8 mouse cellular contexts compared by ENCODE assay signal in the genomic region with DNA sequence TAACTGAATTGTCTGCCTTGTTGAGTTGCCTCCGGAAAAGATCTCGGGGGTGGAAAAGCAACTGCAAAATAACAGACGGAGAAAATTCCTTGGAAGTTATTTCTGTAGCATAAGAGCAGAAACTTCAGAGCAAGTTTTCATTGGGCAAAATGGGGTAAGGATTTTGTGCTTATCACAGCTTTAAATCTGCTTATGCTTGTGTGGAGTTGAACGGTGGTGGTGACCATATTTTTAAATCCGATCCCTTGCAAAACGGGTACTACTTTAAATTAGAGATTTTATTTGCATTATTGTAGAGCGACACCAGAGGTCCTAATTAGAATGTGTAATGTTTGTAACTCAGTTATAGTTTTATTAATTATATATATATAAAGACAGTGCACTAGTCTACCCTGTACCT. TPM values are rescaled to one million over a fixed set of nuclear protein-coding genes. Genes with fewer than 3 reads are reported as not detected.
DNase-seq lines count a peak whose midpoint lies in the region; ATAC-seq and TF ChIP-seq lines count a peak whose summit lies in the region.

No protein-coding gene starts in this region.

- H3K27me3 ChIP-seq in heart, embryonic 16.5 days (ENCODE audit: control insufficient read depth, insufficient read depth, low read length), result no peaks in the 10 kb centered on the region
- no peaks in the 10 kb centered on the region for H3K27me3 ChIP-seq in hindbrain, embryonic 15.5 days
- no peaks in the 10 kb centered on the region for H3K27me3 ChIP-seq in midbrain, postnatal 0 days (ENCODE audit: insufficient read depth, low read length)

- peak overlapping the region; percentile 91 for H3K9ac ChIP-seq in heart, embryonic 16.5 days (ENCODE audit: low read length)
- H3K9ac ChIP-seq in hindbrain, embryonic 15.5 days, result peak overlapping the region; percentile 87
- peak overlapping the region; percentile 92; the same call in 1 of the 2 replicates for H3K9ac ChIP-seq in midbrain, postnatal 0 days (replicated peaks; ENCODE audit: low read length, poor library complexity, severe bottlenecking)

- H3K4me1 ChIP-seq in heart, embryonic 16.5 days (ENCODE audit: control insufficient read depth, insufficient read depth, low read length), result peaks cover 7% of the 10 kb centered on the region
- peaks cover 40% of the 10 kb centered on the region for H3K4me1 ChIP-seq in hindbrain, embryonic 15.5 days (replicated peaks)
- H3K4me1 ChIP-seq in midbrain, postnatal 0 days (ENCODE audit: insufficient read depth, low read length), result peaks cover 17% of the 10 kb centered on the region; the same call in 1 of the 2 replicates

- no peak for ATAC-seq in heart, embryonic 16.5 days (replicated peaks; ENCODE audit: extremely low read depth, insufficient read depth, low FRiP score)
- ATAC-seq in hindbrain, embryonic 15.5 days (ENCODE audit: low FRiP score, low read depth), result no peak
- ATAC-seq in midbrain, postnatal 0 days (ENCODE audit: low FRiP score), result no peak

- peak overlapping the region; percentile 57 for H3K4me2 ChIP-seq in heart, embryonic 16.5 days (ENCODE audit: low read depth, low read length)
- H3K4me2 ChIP-seq in hindbrain, embryonic 15.5 days, result peak overlapping the region; percentile 61
- H3K4me2 ChIP-seq in midbrain, postnatal 0 days (ENCODE audit: low read depth, low read length, poor library complexity, severe bottlenecking), result peak overlapping the region; percentile 78

- DNase-seq in heart, adult 11 months, result no peak
- peak; percentile 27 for DNase-seq in Muller cell, postnatal 12 days (ENCODE audit: inconsistent ontology term)
- no peak for DNase-seq in midbrain, postnatal 0 days (ENCODE audit: low spot score)
- no peak for DNase-seq in urinary bladder, postnatal 14 days (ENCODE audit: low spot score)
- no peak for DNase-seq in embryo, embryonic 10.5 days (ENCODE audit: low spot score)
- DNase-seq in thymus, postnatal 4 days, result no peak

- no peaks in the 10 kb centered on the region for H3K9me3 ChIP-seq in heart, embryonic 16.5 days (replicated peaks; ENCODE audit: control insufficient read depth, low read length)
- no peaks in the 10 kb centered on the region for H3K9me3 ChIP-seq in hindbrain, embryonic 15.5 days
- no peaks in the 10 kb centered on the region for H3K9me3 ChIP-seq in midbrain, postnatal 0 days (ENCODE audit: low read length)

- WGBS in heart, embryonic 16.5 days, result 3% methylated on average over 7 of the region's 7 CpGs
- 5% methylated on average over 7 of the region's 7 CpGs for WGBS in hindbrain, embryonic 15.5 days
- WGBS in midbrain, postnatal 0 days, result 5% methylated on average over 7 of the region's 7 CpGs

- H3K27ac ChIP-seq in heart, embryonic 16.5 days (ENCODE audit: low read length), result peak overlapping the region; percentile 92
- peak overlapping the region; percentile 99 for H3K27ac ChIP-seq in hindbrain, embryonic 15.5 days (replicated peaks)
- H3K27ac ChIP-seq in midbrain, postnatal 0 days (ENCODE audit: low read depth, low read length), result no peak overlapping the region

- H3K36me3 ChIP-seq in heart, embryonic 16.5 days (ENCODE audit: control insufficient read depth, insufficient read depth), result no peaks in the 10 kb centered on the region
- no peaks in the 10 kb centered on the region for H3K36me3 ChIP-seq in hindbrain, embryonic 15.5 days
- no peaks in the 10 kb centered on the region for H3K36me3 ChIP-seq in midbrain, postnatal 0 days (ENCODE audit: insufficient read depth, low read length)

- H3K4me3 ChIP-seq in heart, embryonic 16.5 days (ENCODE audit: low read length), result peak overlapping the region; percentile 66
- H3K4me3 ChIP-seq in hindbrain, embryonic 15.5 days, result peak overlapping the region; percentile 80
- H3K4me3 ChIP-seq in midbrain, postnatal 0 days (ENCODE audit: low read depth, low read length), result peak overlapping the region; percentile 83

- no peak for TF ChIP-seq CTCF in midbrain, postnatal 0 days (IDR thresholded peaks at IDR 0.05)

RNA-seq across cellular contexts. Expression of a gene that starts 5.7 kb away (rescaled TPM):
- polyA plus RNA-seq in heart, embryonic 16.5 days (2015; fragmentation: Nextera tagmentation; extraction: Ambion mirVana), result 11.7 and 13.9 TPM in 2 replicates
- 13.0 and 13.5 TPM in 2 replicates for polyA plus RNA-seq in hindbrain, embryonic 15.5 days (2015; fragmentation: Nextera tagmentation; extraction: Ambion mirVana)
- total RNA-seq in midbrain, postnatal 0 days (2014; rRNA removed), result 64.4 and 81.0 TPM in 2 replicates
- polyA plus RNA-seq in midbrain, postnatal 0 days (2015; fragmentation: Nextera tagmentation; extraction: Ambion mirVana), result 8.6 and 9.7 TPM in 2 replicates
